Mouse (Mus musculus): Measurements from ENCODE around the gene Sult1d1. TPM values are rescaled to one million over a fixed set of nuclear protein-coding genes. Genes with fewer than 3 reads are reported as not detected.
"Not testable (repeated sequence)": the region's sequence is repeated elsewhere in the genome, so short reads cannot be mapped to it uniquely, and the experiment has no call there.

Sult1d1 gene
- polyA plus RNA-seq, 1 experiment from 2014 or later: not detected

- TF ChIP-seq CTCF (IDR thresholded peaks at IDR 0.05): no peak
- DNase-seq (ENCODE audit: low read depth, low spot score) (no peak), ATAC-seq (no peak)
- peaks cover 5% of the 10 kb centered on the region for H3K27me3 ChIP-seq
- CTCF ChIA-PET: no interaction called here
- in situ Hi-C loops (cut with MboI; ENCODE audit: low pct_unique_long_range_greater_than_20kb): no loop called here
- POLR2A ChIA-PET: no interaction called here
These were observed 5.9 kb downstream of the Sult1d1 start for GRCm38 (mm10) chr5:87562966-87563365.

- DNase-seq (ENCODE audit: low read depth, low spot score): no peak
- TF ChIP-seq CTCF (IDR thresholded peaks at IDR 0.05): no peak
- no peak for ATAC-seq
- H3K27me3 ChIP-seq: peaks cover 5% of the 10 kb centered on the region
- CTCF ChIA-PET: no interaction called here
- POLR2A ChIA-PET: no interaction called here
- in situ Hi-C loops (cut with MboI; ENCODE audit: low pct_unique_long_range_greater_than_20kb): no loop called here
These were observed 6.3 kb downstream of the Sult1d1 start for GRCm38 (mm10) chr5:87562526-87562925.

GRCm38 (mm10) chr5:87560145-87560544, 8.7 kb downstream of the Sult1d1 start:
- ChIA-PET POLR2A (no interaction called here), CTCF (interaction anchor here (1.2 kb wide), 1 partner anchor 675 kb away, joined by 3 read pairs; no protein-coding TSS in a partner anchor)
- in situ Hi-C loops (cut with MboI; ENCODE audit: low pct_unique_long_range_greater_than_20kb): no loop called here
- DNase-seq (ENCODE audit: low read depth, low spot score) (no peak), ATAC-seq (no peak)
- peaks cover 5% of the 10 kb centered on the region for H3K27me3 ChIP-seq
- peak; percentile 43 for TF ChIP-seq CTCF (IDR thresholded peaks at IDR 0.05)

- in situ Hi-C loops (cut with MboI; ENCODE audit: low pct_unique_long_range_greater_than_20kb): no loop called here
- DNase-seq (ENCODE audit: low read depth, low spot score) (no peak), ATAC-seq (no peak)
- CTCF ChIA-PET: no interaction called here
- peaks cover 6% of the 10 kb centered on the region for H3K27me3 ChIP-seq
- POLR2A ChIA-PET: no interaction called here
- TF ChIP-seq CTCF (IDR thresholded peaks at IDR 0.05): peak; percentile 42
These were observed 17.9 kb downstream of the Sult1d1 start for GRCm38 (mm10) chr5:87550935-87551334.

GRCm38 (mm10) chr5:87538111-87538510, 30.7 kb downstream of the Sult1d1 start, which contains the start of gene Sult1b1:
Sult1b1 (minus strand) TSS chr5:87538195.
- in situ Hi-C loops (cut with MboI; ENCODE audit: low pct_unique_long_range_greater_than_20kb): no loop called here
- no peak for TF ChIP-seq CTCF (IDR thresholded peaks at IDR 0.05)
- POLR2A ChIA-PET: no interaction called here
- H3K27me3 ChIP-seq: no peaks in the 10 kb centered on the region
- ATAC-seq: no peak
- DNase-seq (ENCODE audit: low read depth, low spot score): no peak
- CTCF ChIA-PET: no interaction called here

- ATAC-seq: no peak
- H3K27me3 ChIP-seq: no peaks in the 10 kb centered on the region
- no peak for TF ChIP-seq CTCF (IDR thresholded peaks at IDR 0.05)
- no peak for DNase-seq (ENCODE audit: low read depth, low spot score)
- in situ Hi-C loops (cut with MboI; ENCODE audit: low pct_unique_long_range_greater_than_20kb): no loop called here
- ChIA-PET POLR2A (no interaction called here), CTCF (interaction anchor here (1.4 to 1.8 kb wide), 2 partner anchors 14 to 18 kb away, joined by 4 read pairs; no protein-coding TSS in a partner anchor)
These were observed 32.7 kb downstream of the Sult1d1 start for GRCm38 (mm10) chr5:87535994-87536644.

GRCm38 (mm10) chr5:87532288-87532687, 36.5 kb downstream of the Sult1d1 start:
- DNase-seq (ENCODE audit: low read depth, low spot score) (no peak), ATAC-seq (no peak)
- ChIA-PET CTCF (no interaction called here), POLR2A (no interaction called here)
- TF ChIP-seq CTCF (IDR thresholded peaks at IDR 0.05): no peak
- in situ Hi-C loops (cut with MboI; ENCODE audit: low pct_unique_long_range_greater_than_20kb): loop anchor here (5.0 kb wide), 1 partner anchor 35 kb away; the partner anchor contains the start of gene Sult1d1
- no peaks in the 10 kb centered on the region for H3K27me3 ChIP-seq

- DNase-seq (ENCODE audit: low read depth, low spot score); ATAC-seq; POLR2A ChIA-PET; in situ Hi-C loops (cut with MboI; ENCODE audit: low pct_unique_long_range_greater_than_20kb); H3K27me3 ChIP-seq; CTCF ChIA-PET: not testable (repeated sequence)
These were observed 45.3 kb downstream of the Sult1d1 start for GRCm38 (mm10) chr5:87523561-87523960.

- in situ Hi-C loops (cut with MboI; ENCODE audit: low pct_unique_long_range_greater_than_20kb): no loop called here
These were observed 62.9 kb downstream of the Sult1d1 start for GRCm38 (mm10) chr5:87505776-87506458.

More at GRCm38 (mm10) chr5:87505776-87506458, 62.9 kb downstream of the Sult1d1 start:
- POLR2A ChIA-PET: no interaction called here
- H3K27me3 ChIP-seq: no peaks in the 10 kb centered on the region
- ATAC-seq (no peak), DNase-seq (ENCODE audit: low read depth, low spot score) (no peak)
- CTCF ChIA-PET: no interaction called here
- TF ChIP-seq CTCF (IDR thresholded peaks at IDR 0.05): no peak

Other genes starting within 250 kb of the Sult1d1 start
- gene Ugt2a3, start 231.8 kb downstream of the Sult1d1 start, polyA plus RNA-seq (2021): 0.08 TPM
- gene Ugt2b38, start 144.8 kb downstream of the Sult1d1 start, polyA plus RNA-seq (2021): 1.1 TPM
- gene Ugt2a2, start 86.8 kb downstream of the Sult1d1 start, polyA plus RNA-seq (2021): not detected
- not detected for gene Gm43638, start 82.2 kb downstream of the Sult1d1 start, polyA plus RNA-seq (2021)
- gene Ugt2a1, start 78.2 kb downstream of the Sult1d1 start, polyA plus RNA-seq (2021): not detected
- gene Sult1b1, start 30.8 kb downstream of the Sult1d1 start, polyA plus RNA-seq (2021): not detected
- gene Sult1e1, start 22.6 kb upstream of the Sult1d1 start, polyA plus RNA-seq (2021): not detected
- not detected for gene Csn1s1, start 97.2 kb upstream of the Sult1d1 start, polyA plus RNA-seq (2021)
- not detected for gene Csn2, start 130.6 kb upstream of the Sult1d1 start, polyA plus RNA-seq (2021)
- not detected for gene Csn1s2a, start 205.5 kb upstream of the Sult1d1 start, polyA plus RNA-seq (2021)
- not detected for gene Csn1s2b, start 239.1 kb upstream of the Sult1d1 start, polyA plus RNA-seq (2021)

All from Patski (cell line).